Mouse (Mus musculus) stomach, embryonic 14.5 days (tissue): ENCODE results near the gene Supt7l. TPM values are rescaled to one million over a fixed set of nuclear protein-coding genes. Genes with fewer than 3 reads are reported as not detected.
A peak's percentile ranks its signal among the peaks of the same experiment; 100 is the strongest.
"Not testable (repeated sequence)": the region's sequence is repeated elsewhere in the genome, so short reads cannot be mapped to it uniquely, and the experiment has no call there.

Source experiments
- ATAC-seq: fragments of 200-750 bp; cut with Nextera tagmentation; 2 replicates; pipeline ENCODE4 v1.8.0; 2017; ENCODE audit warnings: low read depth, moderate TSS enrichment; ENCODE audit not compliant: insufficient number of reproducible peaks, insufficient read depth, low FRiP score
- H3K27ac ChIP-seq: fragments of 300-500 bp; sonication (generic); 2 replicates; pipeline ENCODE4 v1.5.1; 2014; ENCODE audit warnings: mild to moderate bottlenecking, low read length, moderate library complexity, mixed read lengths
- H3K27me3 ChIP-seq: fragments of 300-500 bp; sonication (generic); 2 replicates; pipeline ENCODE4 v1.6.1; 2014; ENCODE audit warnings: low read length, control low read depth, mixed read lengths; ENCODE audit not compliant: control insufficient read depth, insufficient read depth
- H3K36me3 ChIP-seq: fragments of 300-500 bp; sonication (generic); 2 replicates; pipeline ENCODE4 v1.6.1; 2014; ENCODE audit warnings: mild to moderate bottlenecking, control low read depth, low read length, moderate library complexity, mixed read lengths; ENCODE audit not compliant: control insufficient read depth, insufficient read depth
- H3K4me1 ChIP-seq: fragments of 300-500 bp; sonication (generic); 2 replicates; pipeline ENCODE4 v1.6.1; 2014; ENCODE audit warnings: low read length, control low read depth, mixed read lengths; ENCODE audit not compliant: control insufficient read depth, insufficient read depth
- H3K4me2 ChIP-seq: fragments of 300-500 bp; sonication (generic); replicated peaks from 2 replicates; pipeline ENCODE4 v1.6.1; 2014; ENCODE audit warnings: low read depth, low read length, control low read depth
- H3K4me3 ChIP-seq: fragments of 300-500 bp; sonication (generic); 2 replicates; pipeline ENCODE4 v1.5.1; 2014; ENCODE audit warnings: low read depth, low read length, control low read depth
- H3K9ac ChIP-seq: fragments of 300-500 bp; sonication (generic); replicated peaks from 2 replicates; pipeline ENCODE4 v1.6.1; 2014; ENCODE audit warnings: low read depth, mild to moderate bottlenecking, control low read depth, low read length, moderate library complexity, mixed read lengths
- H3K9me3 ChIP-seq: fragments of 300-500 bp; sonication (generic); 2 replicates; pipeline ENCODE4 v1.6.1; 2016; ENCODE audit warnings: low read depth, low read length, control low read depth; ENCODE audit not compliant: control insufficient read depth
- WGBS: fragments of 180-500 bp; shearing (Covaris S2); extraction: QIAGEN DNeasy Blood & Tissue Kit; methylation state at CpG from one replicate; pipeline ENCODE4 v1.1.7; 2014; 5-methylcytosine and 5-hydroxymethylcytosine counted together
- polyA plus RNA-seq: library from polyadenylated mRNA; unstranded; fragments of >200 nt; fragmentation: Nextera tagmentation; extraction: Ambion mirVana; gene quantifications from 2 replicates; pipeline ENCODE4 v1.2.1, GENCODE M21; 2014

Gene Supt7l
- polyA plus RNA-seq, result 20.7 and 21.4 TPM in 2 replicates

DNA sequence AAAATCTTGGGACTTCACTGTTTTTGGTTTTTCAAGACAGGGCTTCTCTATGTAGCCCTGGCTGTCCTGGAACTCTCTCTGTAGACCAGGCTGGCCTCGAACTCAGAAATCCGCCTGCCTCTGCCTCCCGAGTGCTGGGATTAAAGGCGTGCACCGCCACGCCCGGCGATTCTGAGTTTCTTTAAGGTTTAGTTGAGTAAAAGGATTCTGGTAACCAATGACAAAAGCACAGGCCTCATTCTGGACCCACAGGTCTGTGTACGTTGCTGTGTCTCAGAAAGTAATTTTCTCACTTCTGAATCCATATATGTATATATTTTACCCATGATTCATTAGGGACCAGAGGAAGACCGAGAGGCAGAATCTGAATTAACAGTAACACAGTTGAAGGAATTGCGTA lies at the start of gene Supt7l:
Gene Supt7l (minus strand): TSS at position 101 of the 400 bp plus-strand sequence.
- peaks cover 14% of the 10 kb centered on the region for H3K4me1 ChIP-seq
- not testable (repeated sequence) for ATAC-seq, H3K27me3 ChIP-seq, H3K9me3 ChIP-seq
- H3K4me3 ChIP-seq, result peak within 1 kb of the TSS; percentile 81
- peak within 1 kb of the TSS; percentile 97 for H3K4me2 ChIP-seq
- H3K27ac ChIP-seq, result peak within 1 kb of the TSS; percentile 80
- peaks cover 33% of the 10 kb centered on the region for H3K36me3 ChIP-seq
- WGBS, result 80% methylated on average over 11 of the region's 11 CpGs
- peak within 1 kb of the TSS; percentile 59 for H3K9ac ChIP-seq

DNA sequence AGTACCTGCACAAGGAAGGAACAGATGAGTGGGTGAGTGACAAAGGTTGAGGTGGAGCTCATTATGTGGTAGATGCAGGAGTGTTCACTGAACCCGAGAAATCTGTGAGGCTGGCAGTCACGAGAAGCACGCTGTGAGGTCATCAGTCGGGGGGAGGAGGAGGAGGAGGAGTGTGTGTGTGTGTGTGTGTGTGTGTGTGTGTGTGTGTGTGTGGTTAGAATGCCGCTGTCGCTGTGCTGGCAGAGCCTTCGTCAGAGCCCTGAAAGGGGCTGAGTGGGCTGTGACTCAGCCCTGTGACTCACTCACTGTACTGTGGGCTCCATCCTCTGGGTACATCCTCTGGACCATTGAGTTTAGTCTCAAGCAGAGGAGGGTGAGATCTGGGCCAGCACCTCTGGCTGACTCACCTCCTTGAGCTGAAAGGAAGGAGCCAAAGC lies 49.0 kb upstream of the Supt7l start:
- no peaks in the 10 kb centered on the region for H3K9me3 ChIP-seq
- no peaks in the 10 kb centered on the region for H3K27me3 ChIP-seq
- no peak overlapping the region for H3K4me3 ChIP-seq
- H3K9ac ChIP-seq, result no peak overlapping the region
- ATAC-seq, result 0 out of 2 replicates have a peak, but pooled peaks have one; percentile 6
- H3K36me3 ChIP-seq, result no peaks in the 10 kb centered on the region
- WGBS, result 72% methylated on average over 7 of the region's 7 CpGs
- no peaks in the 10 kb centered on the region for H3K4me1 ChIP-seq
- no peak overlapping the region for H3K27ac ChIP-seq
- no peak overlapping the region for H3K4me2 ChIP-seq

DNA sequence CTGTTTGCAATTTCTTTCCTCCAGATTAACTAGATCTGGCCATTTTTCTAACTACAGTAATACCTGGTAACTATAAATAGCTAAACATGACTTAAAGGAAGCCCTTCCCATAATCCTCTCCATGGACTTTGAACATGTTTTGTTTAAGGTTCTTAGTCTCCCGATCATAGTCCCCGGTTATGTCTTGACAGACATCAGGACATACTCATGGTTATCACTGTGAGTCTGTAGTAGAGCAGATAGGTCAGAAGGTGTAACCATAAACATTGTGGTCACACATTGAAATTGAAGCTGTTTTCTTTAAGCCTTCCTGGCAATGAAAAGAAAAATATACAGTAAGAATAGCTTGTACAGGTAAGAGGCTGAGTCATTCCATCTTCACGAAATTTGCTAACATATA lies 46.1 kb upstream of the Supt7l start:
- WGBS, result 85% methylated on average over 3 of the region's 3 CpGs
- H3K4me1 ChIP-seq, result peaks cover 5% of the 10 kb centered on the region
- no peaks in the 10 kb centered on the region for H3K36me3 ChIP-seq
- H3K9me3 ChIP-seq, result no peaks in the 10 kb centered on the region
- no peak overlapping the region for H3K27ac ChIP-seq
- H3K4me2 ChIP-seq, result no peak overlapping the region
- H3K27me3 ChIP-seq, result no peaks in the 10 kb centered on the region
- no peak overlapping the region for H3K4me3 ChIP-seq
- H3K9ac ChIP-seq, result no peak overlapping the region
- no peak for ATAC-seq

DNA sequence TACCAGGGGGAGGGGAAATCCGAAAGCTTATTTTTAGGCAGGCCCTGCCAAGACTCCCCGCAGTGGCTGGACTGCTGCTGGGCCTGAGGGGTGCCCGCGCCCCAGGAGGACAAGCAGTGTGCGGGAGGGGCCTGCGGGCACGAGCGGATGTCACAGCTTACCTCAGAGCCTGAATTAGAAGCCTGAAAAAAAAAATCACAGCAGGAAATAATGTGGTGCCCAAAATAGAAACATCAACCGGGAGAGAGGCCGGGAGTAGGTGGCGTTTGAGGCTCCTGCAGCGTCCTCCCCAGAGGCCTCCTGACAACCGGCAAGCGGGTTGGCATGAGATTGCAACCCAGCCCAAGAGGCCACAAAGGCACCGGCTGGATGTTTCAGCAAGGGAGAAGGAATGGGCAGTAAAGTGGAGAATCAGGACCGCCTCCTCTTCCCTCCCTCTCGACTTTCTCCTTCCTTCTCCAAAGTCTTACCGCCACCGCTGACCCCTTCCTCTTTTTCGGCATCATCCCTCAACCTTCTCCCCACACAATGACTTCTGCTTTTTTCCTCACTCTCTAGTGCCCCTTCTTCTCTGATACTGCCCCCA lies 43.5 kb upstream of the Supt7l start:
- H3K36me3 ChIP-seq, result no peaks in the 10 kb centered on the region
- ATAC-seq, result no peak
- WGBS, result 20% methylated on average over 18 of the region's 20 CpGs
- no peak overlapping the region for H3K4me3 ChIP-seq
- H3K9me3 ChIP-seq, result no peaks in the 10 kb centered on the region
- no peaks in the 10 kb centered on the region for H3K27me3 ChIP-seq
- H3K27ac ChIP-seq, result peak overlapping the region; percentile 49; the same call in 1 of the 2 replicates
- H3K4me2 ChIP-seq, result peak overlapping the region; percentile 21
- H3K4me1 ChIP-seq, result peaks cover 5% of the 10 kb centered on the region
- H3K9ac ChIP-seq, result no peak overlapping the region

DNA sequence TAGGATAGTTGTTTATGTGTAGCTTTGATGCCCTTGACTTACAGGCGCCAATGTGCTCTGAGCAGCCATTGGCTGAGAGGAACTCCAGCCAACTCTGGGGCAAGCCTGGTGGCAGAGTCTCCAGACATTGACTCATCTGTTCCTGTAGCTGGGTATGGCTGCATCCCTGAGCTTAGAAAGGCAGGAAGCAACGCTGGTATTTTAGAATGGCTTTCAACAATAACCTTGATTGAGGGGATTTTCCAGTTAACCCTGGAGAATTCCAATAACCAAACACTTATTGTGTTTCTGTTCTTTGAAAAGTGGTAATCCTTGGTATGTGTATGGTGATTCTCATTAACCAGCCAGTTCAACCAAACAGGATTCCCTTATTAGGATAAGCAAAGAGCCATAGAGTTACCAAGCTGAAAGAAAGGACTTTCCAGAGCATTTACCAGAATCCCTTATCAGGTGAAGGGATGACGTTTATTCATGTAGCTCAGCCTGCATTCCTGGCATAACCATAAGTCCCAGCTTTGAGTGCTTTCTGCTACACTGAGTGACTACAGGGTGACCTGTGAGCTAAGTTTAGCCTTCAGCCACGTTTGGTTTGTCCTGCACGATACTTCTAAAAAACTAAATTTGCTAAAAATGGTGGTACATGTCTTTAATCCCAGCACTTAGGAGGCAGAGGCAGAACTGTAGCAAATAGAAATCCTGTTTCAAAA lies 40.5 kb upstream of the Supt7l start:
- Histone ChIP-seq H3K4me2 (no peak overlapping the region), H3K9me3 (no peaks in the 10 kb centered on the region), H3K36me3 (no peaks in the 10 kb centered on the region), H3K4me3 (no peak overlapping the region), H3K27ac (no peak overlapping the region), H3K27me3 (no peaks in the 10 kb centered on the region), H3K4me1 (peaks cover 12% of the 10 kb centered on the region), H3K9ac (no peak overlapping the region)
- ATAC-seq, result no peak
- 57% methylated on average over 5 of the region's 5 CpGs for WGBS

DNA sequence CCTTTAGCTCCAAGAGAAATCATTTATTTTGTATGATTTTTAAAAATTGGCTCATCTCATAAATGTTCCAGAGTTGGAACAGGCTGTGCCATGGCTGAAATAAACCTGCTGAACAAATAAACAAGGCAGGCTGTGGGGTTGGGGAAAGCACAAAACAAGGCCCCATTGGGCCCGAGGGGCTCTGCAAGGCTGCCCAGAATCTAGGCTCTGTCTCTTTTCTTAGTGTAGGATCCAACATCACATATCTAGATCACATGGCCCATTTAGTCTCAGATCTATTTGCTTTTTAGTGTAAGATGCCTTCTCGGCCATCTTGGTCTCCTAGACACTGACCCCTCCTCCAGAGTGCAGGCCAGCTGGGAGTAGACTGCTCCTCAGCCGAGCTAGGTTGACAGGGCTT lies 38.9 kb upstream of the Supt7l start:
- no peak for ATAC-seq
- WGBS, result 57% methylated on average over 3 of the region's 3 CpGs

DNA sequence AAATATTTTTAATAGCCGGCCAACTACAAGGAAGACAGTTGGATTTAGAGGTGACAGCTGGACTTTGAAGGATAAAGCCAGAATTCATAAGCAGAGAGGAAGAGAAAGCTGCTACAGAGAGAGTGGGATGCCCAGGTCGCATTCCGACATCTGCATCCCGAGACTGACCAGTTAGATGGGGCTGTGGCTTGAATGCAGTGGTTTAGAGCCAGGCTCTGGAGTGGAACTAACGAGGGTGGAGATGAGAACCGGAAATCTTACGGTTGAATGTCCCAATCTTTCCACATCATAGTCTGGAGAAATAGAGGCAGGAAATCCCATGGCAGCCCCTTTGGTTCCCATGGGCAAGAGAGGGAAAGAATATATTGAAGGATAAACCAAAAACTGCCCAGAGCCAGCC lies 38.4 kb upstream of the Supt7l start:
- H3K27ac ChIP-seq, result no peak overlapping the region
- H3K4me2 ChIP-seq, result no peak overlapping the region
- H3K9me3 ChIP-seq, result no peaks in the 10 kb centered on the region
- H3K36me3 ChIP-seq, result no peaks in the 10 kb centered on the region; the same call in 1 of the 2 replicates
- no peaks in the 10 kb centered on the region for H3K27me3 ChIP-seq
- H3K9ac ChIP-seq, result no peak overlapping the region
- H3K4me3 ChIP-seq, result no peak overlapping the region
- WGBS, result 84% methylated on average over 7 of the region's 7 CpGs
- no peak for ATAC-seq
- H3K4me1 ChIP-seq, result peaks cover 12% of the 10 kb centered on the region

More for the DNA sequence above, 38.9 kb upstream of the Supt7l start:
- no peak overlapping the region for H3K4me3 ChIP-seq
- no peaks in the 10 kb centered on the region for H3K27me3 ChIP-seq
- H3K36me3 ChIP-seq, result no peaks in the 10 kb centered on the region; the same call in 1 of the 2 replicates
- H3K9ac ChIP-seq, result no peak overlapping the region
- no peaks in the 10 kb centered on the region for H3K9me3 ChIP-seq
- H3K27ac ChIP-seq, result no peak overlapping the region
- no peak overlapping the region for H3K4me2 ChIP-seq
- H3K4me1 ChIP-seq, result peaks cover 12% of the 10 kb centered on the region

DNA sequence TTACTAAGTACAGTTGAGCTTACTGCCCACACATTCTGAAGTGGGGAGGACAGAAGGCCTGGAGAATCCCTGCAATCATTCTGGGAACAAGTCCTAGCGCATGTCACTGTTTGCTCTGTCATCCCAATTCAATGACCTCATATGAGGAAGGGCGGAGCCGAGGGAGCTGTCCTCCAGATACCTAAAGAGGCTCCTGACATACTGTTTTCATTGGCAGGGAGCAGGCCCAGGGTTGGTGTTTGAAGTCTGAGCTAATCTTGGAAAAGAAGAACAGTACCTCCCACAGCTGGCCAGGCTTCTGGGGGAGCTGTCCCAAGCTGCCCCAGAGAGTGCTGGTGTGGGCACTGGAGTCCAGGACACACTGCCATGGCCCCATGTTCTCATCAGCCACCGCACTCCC lies 37.4 kb upstream of the Supt7l start:
- Histone ChIP-seq H3K27me3 (no peaks in the 10 kb centered on the region), H3K36me3 (peaks cover 5% of the 10 kb centered on the region; the same call in 1 of the 2 replicates), H3K4me3 (no peak overlapping the region), H3K9ac (no peak overlapping the region), H3K4me2 (no peak overlapping the region), H3K4me1 (peaks cover 7% of the 10 kb centered on the region; the same call in 1 of the 2 replicates), H3K9me3 (no peaks in the 10 kb centered on the region), H3K27ac (no peak overlapping the region)
- ATAC-seq, result 0 out of 2 replicates have a peak, but pooled peaks have one; percentile 14
- 84% methylated on average over 4 of the region's 4 CpGs for whole genome bisulfite sequencing
